In genomic region chr2:30414101-30414500, GRCm38 (mm10) we compare ENCODE assay signal across 8 mouse cellular contexts. TPM values are rescaled to one million over a fixed set of nuclear protein-coding genes. Genes with fewer than 3 reads are reported as not detected.
DNase-seq lines count a peak whose midpoint lies in the region; ATAC-seq lines count a peak whose summit lies in the region.

No protein-coding gene starts in this region.

- no peak overlapping the region; the same call in 1 of the 2 replicates for H3K4me3 ChIP-seq in kidney, embryonic 15.5 days (replicated peaks)
- peak overlapping the region; percentile 89 for H3K4me3 ChIP-seq in heart, embryonic 16.5 days (ENCODE audit: low read length)
- H3K4me3 ChIP-seq in midbrain, embryonic 14.5 days (replicated peaks; ENCODE audit: low read depth, low read length): peak overlapping the region; percentile 75; the same call in 1 of the 2 replicates

- H3K36me3 ChIP-seq in kidney, embryonic 15.5 days: peaks cover 25% of the 10 kb centered on the region
- H3K36me3 ChIP-seq in heart, embryonic 16.5 days (ENCODE audit: control insufficient read depth, insufficient read depth): no peaks in the 10 kb centered on the region
- peaks cover 24% of the 10 kb centered on the region for H3K36me3 ChIP-seq in midbrain, embryonic 14.5 days (ENCODE audit: control insufficient read depth, insufficient read depth, low read length)

- WGBS in kidney, embryonic 15.5 days: 88% methylated on average over 4 of the region's 4 CpGs
- 89% methylated on average over 4 of the region's 4 CpGs for WGBS in heart, embryonic 16.5 days
- WGBS in midbrain, embryonic 14.5 days: 91% methylated on average over 4 of the region's 4 CpGs

- peak overlapping the region; percentile 90; the same call in 1 of the 2 replicates for H3K4me2 ChIP-seq in kidney, embryonic 15.5 days
- H3K4me2 ChIP-seq in heart, embryonic 16.5 days (ENCODE audit: low read depth, low read length): peak overlapping the region; percentile 70
- peak overlapping the region; percentile 74 for H3K4me2 ChIP-seq in midbrain, embryonic 14.5 days (ENCODE audit: low read length)

- H3K27ac ChIP-seq in kidney, embryonic 15.5 days: no peak overlapping the region
- no peak overlapping the region for H3K27ac ChIP-seq in heart, embryonic 16.5 days (ENCODE audit: low read length)
- no peak overlapping the region for H3K27ac ChIP-seq in midbrain, embryonic 14.5 days (replicated peaks; ENCODE audit: low read depth, low read length)

- H3K9me3 ChIP-seq in kidney, embryonic 15.5 days (replicated peaks): no peaks in the 10 kb centered on the region
- H3K9me3 ChIP-seq in heart, embryonic 16.5 days (replicated peaks; ENCODE audit: control insufficient read depth, low read length): no peaks in the 10 kb centered on the region
- no peaks in the 10 kb centered on the region for H3K9me3 ChIP-seq in midbrain, embryonic 14.5 days (ENCODE audit: control insufficient read depth, low read length)

- H3K4me1 ChIP-seq in kidney, embryonic 15.5 days: peaks cover 38% of the 10 kb centered on the region
- H3K4me1 ChIP-seq in heart, embryonic 16.5 days (ENCODE audit: control insufficient read depth, insufficient read depth, low read length): peaks cover 36% of the 10 kb centered on the region
- H3K4me1 ChIP-seq in midbrain, embryonic 14.5 days (ENCODE audit: control insufficient read depth, insufficient read depth, low read length): peaks cover 34% of the 10 kb centered on the region

- H3K27me3 ChIP-seq in kidney, embryonic 15.5 days: no peaks in the 10 kb centered on the region
- no peaks in the 10 kb centered on the region for H3K27me3 ChIP-seq in heart, embryonic 16.5 days (ENCODE audit: control insufficient read depth, insufficient read depth, low read length)
- no peaks in the 10 kb centered on the region for H3K27me3 ChIP-seq in midbrain, embryonic 14.5 days (ENCODE audit: control insufficient read depth, insufficient read depth, low read length)

- peak overlapping the region; percentile 90; the same call in 1 of the 2 replicates for H3K9ac ChIP-seq in kidney, embryonic 15.5 days
- H3K9ac ChIP-seq in heart, embryonic 16.5 days (ENCODE audit: low read length): peak overlapping the region; percentile 13; the same call in 1 of the 2 replicates
- H3K9ac ChIP-seq in midbrain, embryonic 14.5 days (replicated peaks; ENCODE audit: low read length): peak overlapping the region; percentile 24; the same call in 1 of the 2 replicates

- no peak for ATAC-seq in kidney, embryonic 15.5 days (replicated peaks; ENCODE audit: low FRiP score)
- no peak for ATAC-seq in heart, embryonic 16.5 days (replicated peaks; ENCODE audit: extremely low read depth, insufficient read depth, low FRiP score)
- no peak for ATAC-seq in midbrain, embryonic 14.5 days (ENCODE audit: low FRiP score, low TSS enrichment)

- no peak for DNase-seq in kidney, adult 18-20 months
- DNase-seq in cerebellum, postnatal 14 days: peak; percentile 61 to 69
- DNase-seq in midbrain, embryonic 14.5 days: no peak
- no peak for DNase-seq in frontal cortex, postnatal 14 days (ENCODE audit: low spot score in 2 of 2)
- no peak for DNase-seq in thymus, adult 18-20 months
- DNase-seq in yolk sac, embryonic 10.5 days (ENCODE audit: low spot score): no peak

RNA-seq across cellular contexts. Expression of gene Crat, which starts 1.5 kb away (rescaled TPM):
- polyA plus RNA-seq in kidney, embryonic 15.5 days (2015; fragmentation: Nextera tagmentation; extraction: Ambion mirVana): 27.2 and 30.9 TPM in 2 replicates
- polyA plus RNA-seq in heart, embryonic 16.5 days (2015; fragmentation: Nextera tagmentation; extraction: Ambion mirVana): 164 and 169 TPM in 2 replicates
- polyA plus RNA-seq in midbrain, embryonic 14.5 days (2014; fragmentation: Nextera tagmentation; extraction: Ambion mirVana): 22.2 and 24.0 TPM in 2 replicates

RNA-seq across cellular contexts. Expression of gene Ptpa, which starts 1.7 kb away (rescaled TPM):
- 162 and 175 TPM in 2 replicates for polyA plus RNA-seq in kidney, embryonic 15.5 days (2015; fragmentation: Nextera tagmentation; extraction: Ambion mirVana)
- polyA plus RNA-seq in heart, embryonic 16.5 days (2015; fragmentation: Nextera tagmentation; extraction: Ambion mirVana): 125 and 126 TPM in 2 replicates
- polyA plus RNA-seq in midbrain, embryonic 14.5 days (2014; fragmentation: Nextera tagmentation; extraction: Ambion mirVana): 86.7 and 115 TPM in 2 replicates

RNA-seq across cellular contexts. Expression of gene Dolpp1, which starts 22.0 kb away (rescaled TPM):
- 36.9 and 37.7 TPM in 2 replicates for polyA plus RNA-seq in kidney, embryonic 15.5 days (2015; fragmentation: Nextera tagmentation; extraction: Ambion mirVana)
- 26.0 and 29.3 TPM in 2 replicates for polyA plus RNA-seq in heart, embryonic 16.5 days (2015; fragmentation: Nextera tagmentation; extraction: Ambion mirVana)
- 56.3 and 57.2 TPM in 2 replicates for polyA plus RNA-seq in midbrain, embryonic 14.5 days (2014; fragmentation: Nextera tagmentation; extraction: Ambion mirVana)

RNA-seq across cellular contexts. Expression of gene Miga2, which starts 50.1 kb away (rescaled TPM):
- polyA plus RNA-seq in kidney, embryonic 15.5 days (2015; fragmentation: Nextera tagmentation; extraction: Ambion mirVana): 26.4 and 28.8 TPM in 2 replicates
- 38.7 and 43.5 TPM in 2 replicates for polyA plus RNA-seq in heart, embryonic 16.5 days (2015; fragmentation: Nextera tagmentation; extraction: Ambion mirVana)
- polyA plus RNA-seq in midbrain, embryonic 14.5 days (2014; fragmentation: Nextera tagmentation; extraction: Ambion mirVana): 26.1 and 29.7 TPM in 2 replicates

RNA-seq across cellular contexts. Expression of gene Sh3glb2, which starts 55.0 kb away (rescaled TPM):
- 74.2 and 87.7 TPM in 2 replicates for polyA plus RNA-seq in kidney, embryonic 15.5 days (2015; fragmentation: Nextera tagmentation; extraction: Ambion mirVana)
- 135 and 136 TPM in 2 replicates for polyA plus RNA-seq in heart, embryonic 16.5 days (2015; fragmentation: Nextera tagmentation; extraction: Ambion mirVana)
- 129 and 183 TPM in 2 replicates for polyA plus RNA-seq in midbrain, embryonic 14.5 days (2014; fragmentation: Nextera tagmentation; extraction: Ambion mirVana)

Comparison
In these comparisons a context has a peak if more than half of its experiments do, and no peak if none do; other contexts are left out.
1. H3K9ac ChIP-seq: peak in every context shown above with its lines; median percentile 90 in kidney, embryonic 15.5 days; 24 in midbrain, embryonic 14.5 days; 13 in heart, embryonic 16.5 days.
2. DNase-seq: peak in cerebellum, postnatal 14 days (2 of 2); none in kidney, adult 18-20 months (single experiment), midbrain, embryonic 14.5 days (single experiment), frontal cortex, postnatal 14 days (0 of 2), thymus, adult 18-20 months (0 of 2) and yolk sac, embryonic 10.5 days (single experiment).
3. Peak in every context shown above with its lines, with median percentiles within 50 percentile points of each other: H3K4me2 ChIP-seq.